Mouse (Mus musculus) stomach, postnatal 0 days (tissue): ENCODE measurements around the gene Txnrd2.

Experiments used
- CTCF ChIP-seq: IDR thresholded peaks from 2 replicates; pipeline ENCODE4 v1.5.1; 2016; ENCODE audit warnings: antibody characterized with exemption, low read depth, mild to moderate bottlenecking, moderate library complexity
- EP300 ChIP-seq: optimal IDR thresholded peaks from 2 replicates; pipeline ENCODE3; 2016; ENCODE audit warnings: antibody characterized with exemption

DNA sequence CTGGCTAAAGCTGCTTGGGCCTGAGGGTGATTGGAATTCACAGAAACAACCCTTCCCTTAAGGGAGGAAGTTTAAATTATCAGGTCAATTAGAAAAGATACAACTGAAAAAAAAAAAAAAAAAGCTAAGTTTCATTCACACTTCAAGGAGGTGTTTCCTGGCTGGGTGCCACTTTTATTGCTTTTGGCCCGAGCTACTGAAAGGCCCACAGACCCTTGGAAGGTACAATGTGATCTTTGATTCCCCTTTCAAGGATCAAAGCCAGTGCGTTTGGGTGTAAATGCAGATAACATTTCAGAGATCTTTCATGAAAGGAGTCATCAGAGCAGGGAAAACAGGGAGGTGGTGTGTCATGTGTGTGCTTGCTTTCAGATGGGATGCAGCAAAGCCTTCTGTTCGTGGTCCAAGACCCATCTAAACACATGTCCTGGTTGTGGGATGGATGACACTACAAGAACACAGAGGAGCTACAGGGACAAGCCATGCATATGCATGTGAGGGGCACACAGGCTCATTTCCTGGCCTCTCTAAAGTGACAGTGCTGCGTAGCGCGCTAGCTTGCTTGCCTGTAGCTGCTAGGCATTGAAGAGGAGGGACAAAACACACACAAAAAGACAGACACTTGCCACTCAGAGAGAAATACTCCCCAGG, 71.8 kb downstream of the Txnrd2 start:
- no peak for TF ChIP-seq CTCF
- no peak for TF ChIP-seq EP300
